ENCODE assay signal across 29 mouse cellular contexts in genomic region chr5:33125318-33125717, GRCm38 (mm10). TPM values are rescaled to one million over a fixed set of nuclear protein-coding genes. Genes with fewer than 3 reads are reported as not detected.
A peak's percentile ranks its signal among the peaks of the same experiment; 100 is the strongest.
DNase-seq lines count a peak whose midpoint lies in the region; ATAC-seq lines count a peak whose summit lies in the region.
"Had no signal": no experiment of that assay in that cellular context is flagged by ENCODE, and none has a peak within 500 bp of the region (broad histone marks: within the 10 kb centered on the region; RNA-seq: fewer than 3 reads in every experiment).

No protein-coding gene starts in this region.

- no peaks in the 10 kb centered on the region for H3K27me3 ChIP-seq in liver, embryonic 11.5 days (replicated peaks; ENCODE audit: control insufficient read depth, insufficient read depth, low read length)
- H3K27me3 ChIP-seq: hindbrain, embryonic 13.5 days had no signal

- no peak overlapping the region for H3K4me3 ChIP-seq in liver, embryonic 11.5 days (ENCODE audit: low read depth, low read length)
- H3K4me3 ChIP-seq: forebrain, embryonic 10.5 days; gastrocnemius, adult 2 months; hindbrain, embryonic 13.5 days had no signal

- no peak overlapping the region for H3K27ac ChIP-seq in liver, embryonic 11.5 days (ENCODE audit: low read depth, low read length)
- H3K27ac ChIP-seq: forebrain, embryonic 10.5 days; gastrocnemius, adult 2 months; hindbrain, embryonic 13.5 days had no signal

- 79% methylated on average over 4 of the region's 4 CpGs for WGBS in liver, embryonic 11.5 days

- no peaks in the 10 kb centered on the region for H3K36me3 ChIP-seq in liver, embryonic 11.5 days (ENCODE audit: control insufficient read depth, insufficient read depth, low read length)
- H3K36me3 ChIP-seq: forebrain, embryonic 10.5 days; hindbrain, embryonic 13.5 days had no signal

- peak; percentile 18 for DNase-seq in 416B (ENCODE audit: low read depth)
- no peak for DNase-seq in liver, embryonic 11.5 days (ENCODE audit: low spot score)
- no peak for DNase-seq in retina, postnatal 1 day
- DNase-seq: adrenal gland, adult 2 months; adrenal gland, postnatal 25 days; B cell, adult 2 months; cerebellum, adult 11-12 months; cerebellum, adult 8-10 months; cerebellum, postnatal 10 days; forebrain, postnatal 0 days; gastrocnemius, adult 2 months; gastrocnemius, postnatal 14 days; heart, adult 11 months had no signal

- peak; percentile 30 for ATAC-seq in CD4-positive, CD25-positive, alpha-beta regulatory T cell, adult 4 months
- peak; percentile 32 for ATAC-seq in inflammation-experienced regulatory T-cells, adult 6 months
- no peak for ATAC-seq in monocyte, adult 5-6 weeks (replicated peaks; ENCODE audit: insufficient number of reproducible peaks, low FRiP score, low TSS enrichment, poor library complexity, severe bottlenecking)
- ATAC-seq in liver, embryonic 11.5 days (replicated peaks; ENCODE audit: low FRiP score): no peak
- ATAC-seq: forebrain, embryonic 14.5 days; forebrain, postnatal 0 days; hindbrain, embryonic 16.5 days; intestine, postnatal 0 days had no signal

- no peak overlapping the region for H3K4me2 ChIP-seq in liver, embryonic 11.5 days
- H3K4me2 ChIP-seq: heart, embryonic 11.5 days; hindbrain, embryonic 13.5 days had no signal

- H3K4me1 ChIP-seq in liver, embryonic 11.5 days (replicated peaks; ENCODE audit: control insufficient read depth, insufficient read depth, low read length): no peaks in the 10 kb centered on the region
- H3K4me1 ChIP-seq: forebrain, embryonic 10.5 days; hindbrain, embryonic 13.5 days had no signal

- H3K9ac ChIP-seq in liver, embryonic 11.5 days (ENCODE audit: low read depth, low read length): no peak overlapping the region
- H3K9ac ChIP-seq: forebrain, postnatal 0 days; hindbrain, embryonic 13.5 days had no signal

- no peaks in the 10 kb centered on the region for H3K9me3 ChIP-seq in liver, embryonic 11.5 days (ENCODE audit: control insufficient read depth, low read length)
- H3K9me3 ChIP-seq: forebrain, embryonic 10.5 days; hindbrain, embryonic 13.5 days had no signal

RNA-seq across cellular contexts. Expression of gene Slc5a1, which starts 21.3 kb away (rescaled TPM):
- not detected for polyA plus RNA-seq in CD4-positive, CD25-positive, alpha-beta regulatory T cell, adult 4 months (2017; shearing (Covaris generic))
- not detected for polyA plus RNA-seq in inflammation-experienced regulatory T-cells, adult 6 months (2017; shearing (Covaris generic))
- not detected in 3 replicates for total RNA-seq in monocyte, adult 5-6 weeks (2017)
- polyA plus RNA-seq in liver, embryonic 11.5 days (2014; fragmentation: Nextera tagmentation; extraction: Ambion mirVana): not detected in 2 replicates
- total RNA-seq: adrenal gland, adult 2 months; adrenal gland, postnatal 25 days; gastrocnemius, adult 2 months; gastrocnemius, postnatal 14 days; gastrocnemius, postnatal 4 days; hematopoietic stem cell, adult 5-6 weeks; MEL had no signal
- polyA plus RNA-seq: adrenal gland, adult 2 months; embryonic facial prominence, embryonic 11.5 days; forebrain, embryonic 10.5 days; forebrain, embryonic 14.5 days; frontal cortex, adult 2 months; heart, embryonic 11.5 days; heart, embryonic 14.5 days; heart, postnatal 0 days had no signal

Comparison
In these comparisons a context has a peak if more than half of its experiments do, and no peak if none do; other contexts are left out.
1. ATAC-seq: peak in CD4-positive, CD25-positive, alpha-beta regulatory T cell, adult 4 months (single experiment) and inflammation-experienced regulatory T-cells, adult 6 months (single experiment); none in monocyte, adult 5-6 weeks (single experiment) and liver, embryonic 11.5 days (single experiment).